Mouse (Mus musculus): ENCODE measurements at regions not wholly inside any gene's neighbourhood (a gene's known extent, or its start where the extent isn't known, plus 50 kb on each side); places are given as distances from the start of the nearest gene placed in this dataset.

- no peaks in the 10 kb centered on the region for H3K27me3 ChIP-seq
- WGBS: 40% methylated on average over 5 of the region's 5 CpGs
- no peak for ATAC-seq (ENCODE audit: low FRiP score, low read depth)
- H3K4me1 ChIP-seq: no peaks in the 10 kb centered on the region
- no peaks in the 10 kb centered on the region for H3K9me3 ChIP-seq
- no peak overlapping the region for H3K9ac ChIP-seq (replicated peaks)
- no peak overlapping the region for H3K4me3 ChIP-seq
- no peak overlapping the region for H3K27ac ChIP-seq (replicated peaks)
- no peak overlapping the region for H3K4me2 ChIP-seq (replicated peaks)
- no peaks in the 10 kb centered on the region for H3K36me3 ChIP-seq
Observed at GRCm38 (mm10) chr5:7428291-7428690, 83.7 kb upstream of the Zfp804b start.

DNA sequence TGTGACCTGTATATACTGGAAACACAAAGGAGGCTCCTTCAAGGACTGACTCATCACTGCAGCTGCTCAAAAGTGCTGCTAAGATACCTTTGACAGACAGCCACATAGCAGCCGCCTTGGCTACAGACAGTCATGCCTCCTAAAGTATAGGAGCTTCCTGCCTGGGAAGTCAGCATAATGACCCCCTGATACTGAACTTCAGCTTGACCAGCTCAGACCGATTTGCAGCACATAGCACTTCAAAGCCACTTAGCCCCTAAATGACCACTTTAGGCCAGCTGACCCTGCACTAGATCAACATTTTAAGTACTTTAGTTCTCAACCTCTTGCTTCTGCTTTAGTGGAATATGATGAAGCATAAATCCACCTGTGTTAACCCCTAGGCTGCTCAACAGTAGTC, 91.9 kb upstream of the Zfp804b start:
- 74% methylated on average over 2 of the region's 2 CpGs for WGBS
- no peaks in the 10 kb centered on the region for H3K9me3 ChIP-seq

GRCm38 (mm10) chr5:7448001-7448400, 103.4 kb upstream of the Zfp804b start:
- Histone ChIP-seq H3K9ac (replicated peaks) (no peak overlapping the region), H3K4me2 (replicated peaks) (no peak overlapping the region), H3K4me1 (no peaks in the 10 kb centered on the region), H3K27me3 (no peaks in the 10 kb centered on the region), H3K4me3 (no peak overlapping the region), H3K36me3 (no peaks in the 10 kb centered on the region), H3K27ac (replicated peaks) (no peak overlapping the region), H3K9me3 (no peaks in the 10 kb centered on the region)
- 86% methylated on average over 2 of the region's 2 CpGs for WGBS
- ATAC-seq (ENCODE audit: low FRiP score, low read depth): no peak

More for the DNA sequence above, 91.9 kb upstream of the Zfp804b start:
- no peak overlapping the region for H3K9ac ChIP-seq (replicated peaks)
- ATAC-seq (ENCODE audit: low FRiP score, low read depth): no peak
- H3K27ac ChIP-seq (replicated peaks): no peak overlapping the region
- no peak overlapping the region for H3K4me3 ChIP-seq
- no peak overlapping the region for H3K4me2 ChIP-seq (replicated peaks)
- no peaks in the 10 kb centered on the region for H3K4me1 ChIP-seq
- H3K27me3 ChIP-seq: no peaks in the 10 kb centered on the region
- no peaks in the 10 kb centered on the region for H3K36me3 ChIP-seq

DNA sequence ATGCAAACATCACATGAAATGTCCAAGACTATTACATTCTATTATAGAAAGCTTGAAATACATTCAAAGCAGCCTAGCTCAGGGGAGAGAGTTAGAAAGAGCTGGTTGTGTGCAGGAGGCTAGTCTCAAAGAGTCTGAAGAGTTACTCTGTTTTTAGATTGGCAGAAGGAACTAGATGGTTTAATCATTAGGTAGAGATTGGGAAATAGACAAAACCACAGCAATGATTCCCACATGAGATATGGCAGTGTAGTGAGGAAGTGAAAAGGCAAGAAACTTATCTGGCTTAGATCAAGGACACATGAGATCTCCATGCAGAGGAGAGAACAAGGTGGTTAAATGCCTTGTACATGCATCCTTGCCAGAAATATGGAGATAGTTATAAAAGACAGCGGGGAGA, 110.3 kb upstream of the Zfp804b start:
- Histone ChIP-seq H3K9ac (replicated peaks) (no peak overlapping the region), H3K9me3 (no peaks in the 10 kb centered on the region), H3K27ac (replicated peaks) (no peak overlapping the region), H3K36me3 (no peaks in the 10 kb centered on the region), H3K4me3 (no peak overlapping the region), H3K4me2 (replicated peaks) (no peak overlapping the region), H3K27me3 (no peaks in the 10 kb centered on the region), H3K4me1 (no peaks in the 10 kb centered on the region)
- no peak for ATAC-seq (ENCODE audit: low FRiP score, low read depth)
- 96% methylated on average over 1 of the region's 1 CpGs for WGBS

DNA sequence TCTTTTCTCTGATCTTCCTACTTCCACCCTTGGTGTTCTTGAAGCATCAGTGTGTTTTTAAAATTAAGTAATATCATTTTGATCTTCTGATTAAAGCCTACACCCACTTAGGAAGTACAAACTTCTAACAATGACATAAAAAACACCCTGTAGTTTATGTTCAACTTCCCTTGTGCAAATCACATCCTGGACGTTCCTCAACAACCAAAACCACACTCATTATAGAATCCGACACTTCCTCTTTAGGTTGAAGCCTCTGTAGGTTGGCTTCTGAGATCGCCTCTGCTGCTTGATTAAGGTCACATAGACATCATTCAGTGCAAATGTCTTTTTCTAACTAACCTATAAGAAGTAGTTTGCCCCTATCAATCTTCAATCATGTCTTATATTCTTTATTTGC, 112.5 kb upstream of the Zfp804b start:
- 84% methylated on average over 3 of the region's 3 CpGs for WGBS
- Histone ChIP-seq H3K27me3 (no peaks in the 10 kb centered on the region), H3K9ac (replicated peaks) (no peak overlapping the region), H3K9me3 (no peaks in the 10 kb centered on the region), H3K4me1 (no peaks in the 10 kb centered on the region), H3K4me2 (replicated peaks) (no peak overlapping the region), H3K36me3 (no peaks in the 10 kb centered on the region), H3K4me3 (no peak overlapping the region), H3K27ac (replicated peaks) (no peak overlapping the region)
- ATAC-seq (ENCODE audit: low FRiP score, low read depth): no peak

- H3K36me3 ChIP-seq: no peaks in the 10 kb centered on the region
- H3K27me3 ChIP-seq: no peaks in the 10 kb centered on the region
- ATAC-seq (ENCODE audit: low FRiP score, low read depth): no peak
- no peak overlapping the region for H3K4me2 ChIP-seq (replicated peaks)
- H3K27ac ChIP-seq (replicated peaks): no peak overlapping the region
- H3K4me1 ChIP-seq: no peaks in the 10 kb centered on the region
- H3K4me3 ChIP-seq: no peak overlapping the region
- no peak overlapping the region for H3K9ac ChIP-seq (replicated peaks)
- H3K9me3 ChIP-seq: no peaks in the 10 kb centered on the region
- WGBS: 75% methylated on average over 2 of the region's 2 CpGs
Observed at GRCm38 (mm10) chr5:7489150-7489549, 144.6 kb upstream of the Zfp804b start.

DNA sequence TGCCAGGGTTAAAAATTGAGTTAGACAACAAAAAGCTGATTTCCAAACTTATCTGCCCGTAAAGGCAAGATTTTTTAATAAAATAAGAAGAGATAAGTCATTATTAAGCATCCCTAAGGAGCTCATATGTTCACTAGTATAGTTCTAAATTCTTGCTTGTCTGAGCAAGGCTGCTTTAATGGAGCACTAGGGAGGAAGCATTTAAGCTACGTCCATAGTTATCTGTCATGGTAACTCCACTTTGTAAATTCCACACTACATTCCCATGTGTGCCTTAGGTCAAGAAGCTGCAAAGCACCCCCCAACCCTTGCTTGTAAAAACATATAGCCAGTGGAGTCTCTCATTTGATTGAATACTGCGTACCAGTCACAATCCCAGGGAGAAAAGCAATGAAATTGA, 145.0 kb upstream of the Zfp804b start:
- Histone ChIP-seq H3K9me3 (no peaks in the 10 kb centered on the region), H3K27ac (replicated peaks) (no peak overlapping the region), H3K27me3 (no peaks in the 10 kb centered on the region), H3K36me3 (no peaks in the 10 kb centered on the region), H3K4me1 (no peaks in the 10 kb centered on the region), H3K4me2 (replicated peaks) (no peak overlapping the region), H3K4me3 (no peak overlapping the region), H3K9ac (replicated peaks) (no peak overlapping the region)
- ATAC-seq (ENCODE audit: low FRiP score, low read depth): no peak
- WGBS: 82% methylated on average over 3 of the region's 3 CpGs

- Histone ChIP-seq H3K4me1 (no peaks in the 10 kb centered on the region), H3K4me2 (replicated peaks) (no peak overlapping the region), H3K27ac (replicated peaks) (no peak overlapping the region), H3K27me3 (no peaks in the 10 kb centered on the region), H3K36me3 (no peaks in the 10 kb centered on the region), H3K4me3 (no peak overlapping the region), H3K9ac (replicated peaks) (no peak overlapping the region), H3K9me3 (no peaks in the 10 kb centered on the region)
- no peak for ATAC-seq (ENCODE audit: low FRiP score, low read depth)
- 77% methylated on average over 3 of the region's 3 CpGs for WGBS
Observed at GRCm38 (mm10) chr5:7517520-7518181, 173.1 kb upstream of the Zfp804b start.

- Histone ChIP-seq H3K4me2 (replicated peaks) (no peak overlapping the region), H3K9ac (replicated peaks) (no peak overlapping the region), H3K27me3 (no peaks in the 10 kb centered on the region), H3K4me1 (no peaks in the 10 kb centered on the region), H3K9me3 (no peaks in the 10 kb centered on the region), H3K27ac (replicated peaks) (no peak overlapping the region), H3K4me3 (no peak overlapping the region), H3K36me3 (no peaks in the 10 kb centered on the region)
- 93% methylated on average over 1 of the region's 1 CpGs for WGBS
- ATAC-seq (ENCODE audit: low FRiP score, low read depth): no peak
Observed at GRCm38 (mm10) chr5:7532686-7533199, 188.2 kb upstream of the Zfp804b start.

DNA sequence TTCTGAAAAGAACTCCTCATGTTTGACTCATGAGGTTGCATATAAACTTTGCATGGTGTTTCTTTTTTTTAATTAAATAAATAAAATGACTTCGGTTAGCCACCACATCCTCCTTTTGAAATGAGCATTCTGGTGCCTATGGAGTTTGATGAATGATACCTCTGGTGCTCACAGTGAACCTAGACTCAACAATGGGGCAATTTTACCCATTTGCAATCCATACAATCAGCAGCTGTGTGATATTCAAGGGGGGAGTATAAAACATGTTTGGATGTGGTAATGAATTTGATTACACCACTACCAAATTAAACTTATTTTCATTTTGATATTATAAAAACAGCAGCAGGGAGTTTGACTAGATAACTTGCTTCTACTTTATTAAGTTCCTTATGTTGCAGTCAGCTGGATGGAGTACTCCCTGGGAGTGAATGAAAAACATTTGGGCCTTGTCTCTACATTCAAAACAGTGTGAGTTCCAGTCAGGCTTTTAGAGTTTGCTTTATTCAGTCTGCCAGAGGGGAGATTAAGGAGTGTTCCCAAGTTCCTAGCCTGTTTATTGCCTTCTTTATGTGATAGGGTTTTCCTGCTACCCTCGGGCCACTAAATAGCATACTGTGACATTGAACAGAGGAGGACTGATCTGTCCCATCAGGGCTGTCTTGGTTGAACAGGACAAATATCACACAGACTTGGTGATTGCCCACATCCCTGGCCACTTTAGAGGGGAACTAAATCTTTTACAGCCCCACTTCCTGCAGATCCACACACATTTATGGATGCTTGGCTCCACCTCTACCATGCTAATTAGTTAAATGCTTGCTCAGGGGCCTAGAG, 195.5 kb upstream of the Zfp804b start:
- H3K4me3 ChIP-seq: no peak overlapping the region
- H3K4me2 ChIP-seq (replicated peaks): no peak overlapping the region
- H3K4me1 ChIP-seq: no peaks in the 10 kb centered on the region
- 88% methylated on average over 2 of the region's 2 CpGs for WGBS
- no peak for ATAC-seq (ENCODE audit: low FRiP score, low read depth)
- H3K27me3 ChIP-seq: no peaks in the 10 kb centered on the region
- H3K36me3 ChIP-seq: no peaks in the 10 kb centered on the region
- H3K27ac ChIP-seq (replicated peaks): no peak overlapping the region
- H3K9me3 ChIP-seq: no peaks in the 10 kb centered on the region
- no peak overlapping the region for H3K9ac ChIP-seq (replicated peaks)

DNA sequence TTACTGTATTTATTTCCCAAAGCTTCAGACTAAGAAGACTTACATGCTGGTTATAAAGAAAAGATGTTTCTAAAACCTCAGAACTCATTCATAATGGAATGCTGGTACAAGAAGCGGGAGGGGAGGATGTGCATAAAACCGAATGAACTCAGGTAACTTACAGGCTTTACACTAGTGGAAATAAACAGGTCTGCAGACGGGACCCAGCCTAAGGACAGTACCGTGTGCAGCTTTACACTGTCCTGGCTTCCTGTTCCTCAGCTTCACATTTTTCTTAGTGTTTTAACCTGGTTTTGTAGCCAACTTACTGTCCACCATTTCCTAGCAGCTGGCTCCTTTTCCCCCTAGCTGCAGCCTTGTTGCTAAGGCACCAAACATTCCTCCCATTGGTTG, 196.1 kb upstream of the Zfp804b start:
- no peak overlapping the region for H3K4me3 ChIP-seq
- no peaks in the 10 kb centered on the region for H3K36me3 ChIP-seq
- H3K4me1 ChIP-seq: no peaks in the 10 kb centered on the region
- no peaks in the 10 kb centered on the region for H3K27me3 ChIP-seq
- H3K9ac ChIP-seq (replicated peaks): no peak overlapping the region
- WGBS: 89% methylated on average over 4 of the region's 4 CpGs
- H3K9me3 ChIP-seq: no peaks in the 10 kb centered on the region
- H3K27ac ChIP-seq (replicated peaks): no peak overlapping the region
- H3K4me2 ChIP-seq (replicated peaks): no peak overlapping the region
- no peak for ATAC-seq (ENCODE audit: low FRiP score, low read depth)

DNA sequence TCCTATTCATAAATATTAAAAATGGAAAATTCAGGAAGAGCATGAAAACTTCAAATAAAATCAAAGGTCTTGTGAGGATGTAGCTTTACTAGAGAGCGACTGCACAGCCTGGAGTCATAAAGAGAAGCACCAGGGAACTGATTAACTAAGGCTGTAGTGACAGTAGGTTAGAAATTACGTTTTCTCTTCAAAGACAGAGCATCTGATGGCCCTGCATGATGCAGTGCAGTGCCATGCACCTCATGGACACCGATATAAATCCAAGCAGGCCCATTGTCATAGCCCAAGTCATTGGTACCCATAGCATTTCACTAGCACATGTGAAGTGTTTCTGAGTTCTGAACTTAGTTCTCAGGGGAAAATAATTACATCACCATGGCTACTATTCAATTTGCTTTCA, 199.3 kb upstream of the Zfp804b start:
- Histone ChIP-seq H3K36me3 (no peaks in the 10 kb centered on the region), H3K27ac (replicated peaks) (no peak overlapping the region), H3K4me3 (no peak overlapping the region), H3K27me3 (no peaks in the 10 kb centered on the region), H3K9me3 (no peaks in the 10 kb centered on the region), H3K4me2 (replicated peaks) (no peak overlapping the region), H3K9ac (replicated peaks) (no peak overlapping the region), H3K4me1 (no peaks in the 10 kb centered on the region)
- WGBS: 77% methylated on average over 3 of the region's 3 CpGs
- ATAC-seq (ENCODE audit: low FRiP score, low read depth): no peak
